Mouse (Mus musculus) cortical plate, adult 2 months (tissue): ENCODE results near the gene Ipo4. TPM values are rescaled to one million over a fixed set of nuclear protein-coding genes. Genes with fewer than 3 reads are reported as not detected.

Experiments
- H3K27ac ChIP-seq: fragments of 200-500 bp; 2 replicates; pipeline ENCODE4 v1.5.1; 2012; ENCODE audit warnings: low read length, control low read depth, inconsistent platforms; ENCODE audit not compliant: insufficient read depth
- H3K4me1 ChIP-seq: fragments of 200-500 bp; 2 replicates; pipeline ENCODE4 v1.6.1; 2011; ENCODE audit warnings: low read length; ENCODE audit not compliant: control insufficient read depth, insufficient read depth
- H3K4me3 ChIP-seq: fragments of 200-500 bp; 2 replicates; pipeline ENCODE4 v1.5.1; 2011; ENCODE audit warnings: mild to moderate bottlenecking, low read length, control low read depth; ENCODE audit not compliant: insufficient read depth
- CTCF ChIP-seq: fragments of 200-500 bp; IDR thresholded peaks from 2 replicates; pipeline ENCODE4 v1.5.1; 2011; ENCODE audit warnings: mild to moderate bottlenecking, control low read depth, low read length; ENCODE audit not compliant: insufficient read depth; ENCODE audit errors: extremely low read depth
- POLR2A ChIP-seq: fragments of 200-500 bp; IDR thresholded peaks from 2 replicates; pipeline ENCODE4 v1.6.1; 2011; ENCODE audit warnings: mild to moderate bottlenecking, low read length, control low read depth; ENCODE audit not compliant: insufficient read depth; ENCODE audit errors: extremely low read depth
- polyA plus RNA-seq: library from polyadenylated mRNA; depleted of rRNA; stranded (reverse); fragments of >200 nt; gene quantifications from 2 replicates; pipeline ENCODE4 v1.2.3, GENCODE M21; 2012

Ipo4 gene
- polyA plus RNA-seq, 1 experiment, result 152 TPM

DNA sequence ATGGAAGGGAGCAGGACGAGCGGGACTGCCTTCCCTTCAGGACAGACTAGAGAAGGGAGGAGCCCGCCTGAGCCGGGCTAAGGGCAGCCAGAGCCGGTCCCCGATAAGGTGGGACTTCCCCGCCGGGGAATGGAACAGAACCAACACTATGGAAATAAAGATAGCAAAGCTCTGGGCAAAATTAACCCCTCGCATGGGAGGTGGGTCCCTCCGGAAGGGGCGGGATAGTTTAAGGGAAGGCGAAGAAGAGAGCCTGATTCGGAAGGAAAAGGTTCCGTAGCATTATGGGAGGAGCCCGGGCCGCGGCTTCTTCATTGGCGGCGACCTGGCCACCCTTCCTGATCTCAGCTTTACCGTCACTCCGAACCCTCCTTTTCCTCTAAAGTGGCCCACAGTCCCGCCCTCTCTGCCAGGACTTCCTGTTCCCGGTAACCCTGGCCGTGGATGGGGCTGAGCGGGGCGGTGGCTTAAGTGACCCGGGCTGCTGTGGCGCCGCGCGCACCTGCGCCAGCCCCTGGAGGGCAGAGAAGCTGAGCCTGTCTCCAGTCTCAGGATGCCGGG, 44.3 kb downstream of the Ipo4 start, which contains the start of gene Rnf31:
Gene Rnf31, plus strand, starts transcription at position 378 of the 561 bp plus-strand sequence.
- TF ChIP-seq CTCF (no peak), POLR2A (peak; percentile 75)
- Histone ChIP-seq H3K4me1 (no peaks in the 10 kb centered on the region; the same call in 1 of the 2 replicates), H3K27ac (peak within 1 kb of the TSS; percentile 79), H3K4me3 (peak within 1 kb of the TSS; percentile 72)

DNA sequence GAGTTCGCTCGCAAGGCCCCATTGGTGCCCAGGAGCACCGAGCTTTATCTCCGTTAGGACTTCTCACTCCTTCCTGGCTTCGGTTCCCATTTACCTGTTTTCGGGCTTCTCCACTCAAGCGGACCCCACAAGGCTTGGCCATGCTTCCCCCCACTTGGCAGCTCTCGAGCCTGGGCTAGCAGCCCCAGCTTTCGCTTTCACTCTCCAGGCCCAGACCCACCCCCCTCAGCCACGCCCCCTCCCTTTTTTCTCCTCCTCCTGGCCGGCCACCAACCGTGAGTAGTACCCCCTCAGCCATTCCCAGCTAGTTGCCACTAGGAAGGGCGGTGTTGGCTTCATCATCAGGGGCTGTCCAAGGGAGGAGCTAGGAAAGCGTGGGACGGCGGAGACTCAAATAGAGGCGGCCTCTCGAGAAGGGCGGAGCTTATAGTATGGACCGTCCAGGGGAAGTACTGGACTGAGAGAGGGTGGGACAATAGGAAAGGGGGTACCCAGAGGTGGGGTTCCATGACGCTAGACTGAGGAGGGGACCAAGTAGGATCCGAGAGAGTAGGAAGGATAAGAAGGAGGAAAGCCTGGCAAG, 44.9 kb downstream of the Ipo4 start, which contains the start of gene Psme2:
Gene Psme2, minus strand, starts transcription at position 366 of the 583 bp plus-strand sequence.
- Histone ChIP-seq H3K4me3 (peak within 1 kb of the TSS; percentile 72), H3K27ac (peak within 1 kb of the TSS; percentile 79), H3K4me1 (no peaks in the 10 kb centered on the region; the same call in 1 of the 2 replicates)
- TF ChIP-seq POLR2A, result peak; percentile 80
- no peak for TF ChIP-seq CTCF

DNA sequence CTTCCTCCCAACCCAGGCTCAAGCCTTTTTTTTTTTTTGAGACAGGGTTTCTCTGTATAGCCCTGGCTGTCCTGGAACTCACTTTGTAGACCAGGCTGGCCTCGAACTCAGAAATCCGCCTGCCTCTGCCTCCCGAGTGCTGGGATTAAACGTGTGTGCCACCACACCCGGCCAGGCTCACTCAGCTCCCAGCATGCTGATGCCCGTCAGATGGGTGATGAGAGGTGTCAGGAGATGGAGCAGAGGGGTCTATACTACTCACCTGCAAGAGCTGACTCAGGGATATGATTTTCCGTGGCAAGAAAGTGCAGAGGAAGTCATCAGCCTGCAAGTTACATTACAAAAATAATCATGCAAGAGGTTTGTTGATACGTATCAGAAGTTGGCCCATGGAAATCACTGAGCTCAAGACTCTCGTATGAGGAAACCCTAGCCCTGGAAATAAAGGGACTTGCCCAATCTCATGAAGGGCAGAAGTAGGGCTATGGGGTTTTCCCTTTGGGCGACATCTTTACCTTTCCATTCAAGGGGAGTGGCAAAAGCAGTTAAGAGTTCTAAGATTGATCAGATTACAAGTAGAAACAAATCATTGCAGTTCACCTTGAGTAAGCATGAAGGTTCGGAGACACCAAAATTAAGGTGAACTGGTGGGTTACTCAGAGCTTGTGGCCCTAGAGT, 45.8 kb downstream of the Ipo4 start:
- Histone ChIP-seq H3K4me1 (no peaks in the 10 kb centered on the region; the same call in 1 of the 2 replicates), H3K27ac (no peak overlapping the region), H3K4me3 (peak overlapping the region; percentile 72)
- no peak for TF ChIP-seq POLR2A
- TF ChIP-seq CTCF, result no peak

DNA sequence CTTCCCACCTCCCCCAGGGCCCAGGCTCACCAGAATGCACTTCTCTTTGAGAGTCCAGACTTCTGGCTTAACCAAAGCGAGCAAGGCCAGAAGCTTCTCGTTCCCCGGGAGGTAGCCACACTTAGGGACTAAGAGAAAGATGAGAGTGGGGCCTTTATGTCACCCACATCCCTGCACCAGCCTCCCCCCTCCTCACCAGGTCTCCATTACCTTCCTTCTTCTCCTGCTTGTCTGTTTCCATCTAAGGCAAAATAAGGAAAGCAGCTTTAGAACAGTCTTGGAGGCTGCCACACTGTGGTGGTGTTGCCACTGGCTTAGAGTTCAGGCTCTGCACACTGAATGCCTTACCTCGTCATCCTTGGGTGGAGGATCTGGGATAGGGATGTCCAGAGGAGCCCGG, 46.5 kb downstream of the Ipo4 start:
- H3K27ac ChIP-seq, result no peak overlapping the region
- no peak for TF ChIP-seq CTCF
- no peak for TF ChIP-seq POLR2A
- H3K4me3 ChIP-seq, result no peak overlapping the region
- no peaks in the 10 kb centered on the region; the same call in 1 of the 2 replicates for H3K4me1 ChIP-seq

DNA sequence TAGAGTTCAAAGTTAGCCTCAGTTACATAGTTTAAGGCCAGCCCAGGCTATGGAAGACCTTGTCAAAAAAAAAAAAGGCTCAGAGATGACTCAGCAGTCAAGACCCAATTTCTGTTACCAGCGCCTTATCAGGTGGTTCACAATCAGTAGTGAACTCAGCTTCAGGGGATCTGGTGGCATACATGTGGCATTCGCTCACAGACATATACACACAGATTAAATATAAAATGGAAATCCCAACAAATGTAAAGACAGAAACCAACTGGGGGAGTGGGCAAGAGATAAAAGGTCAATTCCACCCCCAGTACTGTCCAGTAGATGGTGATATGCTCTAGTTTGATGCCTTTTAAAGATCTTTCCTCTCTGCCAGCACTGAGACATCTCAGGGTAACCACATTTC, 49.6 kb downstream of the Ipo4 start:
- no peak overlapping the region for H3K4me3 ChIP-seq
- H3K4me1 ChIP-seq, result no peaks in the 10 kb centered on the region
- TF ChIP-seq POLR2A (no peak), CTCF (no peak)
- no peak overlapping the region for H3K27ac ChIP-seq

DNA sequence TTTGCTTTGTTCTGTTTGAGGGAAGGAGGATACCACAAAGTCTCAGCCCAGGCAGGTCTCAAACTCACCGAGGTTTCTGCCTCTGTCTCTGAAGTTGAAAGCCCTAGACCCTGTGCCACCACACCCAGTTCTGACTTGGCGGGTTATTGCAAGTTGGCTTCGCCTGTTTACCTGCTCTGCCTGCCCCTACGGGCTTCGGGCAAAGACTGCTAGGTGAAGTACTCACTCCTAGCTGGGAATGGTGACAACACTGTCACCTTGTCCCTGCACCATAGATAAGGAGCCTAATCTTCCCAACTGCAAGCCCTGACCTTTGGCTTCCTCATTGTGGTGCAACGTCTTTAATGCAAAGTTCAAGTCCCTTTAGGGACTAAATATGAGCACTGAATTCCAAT, 50.2 kb downstream of the Ipo4 start:
- TF ChIP-seq CTCF (no peak), POLR2A (no peak)
- H3K4me1 ChIP-seq, result no peaks in the 10 kb centered on the region
- H3K4me3 ChIP-seq, result peak overlapping the region; percentile 95; the same call in 1 of the 2 replicates
- H3K27ac ChIP-seq, result no peak overlapping the region

DNA sequence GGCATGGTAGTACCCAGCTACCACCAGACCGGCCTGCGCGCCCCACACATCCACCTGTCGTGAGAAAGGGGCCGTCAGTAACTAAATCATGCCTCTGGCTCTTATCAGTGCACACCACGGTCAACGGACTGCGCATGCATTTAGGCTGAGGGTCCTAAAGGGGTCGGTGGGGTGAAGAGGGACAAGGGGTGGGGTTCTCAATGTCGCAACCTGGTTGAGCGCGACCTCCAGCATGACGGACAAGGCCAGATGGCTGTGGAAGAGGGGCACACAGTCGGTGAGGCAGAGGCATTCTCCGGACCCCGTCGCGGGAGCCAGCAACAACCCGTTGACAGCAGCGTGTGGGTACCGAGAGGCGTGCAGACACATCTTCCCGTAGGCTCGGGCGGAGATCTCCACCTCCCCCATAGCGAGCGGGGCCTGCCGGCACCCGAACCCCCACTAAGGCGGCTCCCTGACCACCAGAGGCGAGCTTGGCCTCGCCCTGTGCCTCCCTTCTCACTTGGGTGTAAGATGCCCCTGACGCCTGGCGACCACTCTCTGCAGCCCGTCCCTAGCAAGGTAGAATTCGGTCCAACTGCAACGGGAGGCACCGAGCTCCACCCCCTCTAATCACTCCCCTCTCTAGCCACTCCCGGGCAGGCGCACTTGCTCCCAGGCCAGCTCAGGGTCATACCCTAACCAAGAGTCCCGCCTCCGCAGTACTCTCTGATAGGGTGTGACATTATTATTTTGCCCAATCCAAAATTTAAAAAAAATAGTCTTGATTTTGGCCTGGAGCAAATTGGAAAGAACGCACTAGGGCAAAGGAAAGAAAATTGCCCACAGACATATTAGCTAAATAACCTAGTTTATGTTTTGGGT, 50.8 kb downstream of the Ipo4 start, which contains the start of gene Emc9:
Gene Emc9, minus strand, starts transcription at position 601 of the 864 bp plus-strand sequence.
- Histone ChIP-seq H3K4me1 (no peaks in the 10 kb centered on the region), H3K4me3 (peak within 1 kb of the TSS; percentile 95), H3K27ac (peak within 1 kb of the TSS; percentile 51)
- TF ChIP-seq CTCF (no peak), POLR2A (peak; percentile 63; the same call in 1 of the 2 replicates)

DNA sequence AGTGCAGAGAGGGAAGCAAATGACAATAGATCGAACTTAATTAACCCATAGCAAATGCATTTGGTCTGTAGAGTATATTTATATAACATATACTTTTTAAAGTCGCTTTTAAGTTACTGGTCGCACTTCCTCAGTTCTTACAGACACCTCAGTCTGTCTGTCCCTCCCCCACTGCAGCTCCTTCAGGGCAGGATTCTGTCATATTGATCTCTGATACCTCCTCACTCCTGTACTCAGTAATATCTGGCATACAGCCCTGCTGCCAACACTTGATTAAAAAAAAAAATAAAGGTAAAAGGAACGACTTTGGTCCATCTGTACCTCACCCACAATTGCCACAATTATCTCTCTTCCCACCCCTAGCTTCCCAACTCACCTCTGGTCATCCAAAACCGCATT, 51.5 kb downstream of the Ipo4 start:
- no peak for TF ChIP-seq POLR2A
- TF ChIP-seq CTCF, result no peak
- no peaks in the 10 kb centered on the region for H3K4me1 ChIP-seq
- no peak overlapping the region for H3K27ac ChIP-seq
- peak overlapping the region; percentile 95 for H3K4me3 ChIP-seq

DNA sequence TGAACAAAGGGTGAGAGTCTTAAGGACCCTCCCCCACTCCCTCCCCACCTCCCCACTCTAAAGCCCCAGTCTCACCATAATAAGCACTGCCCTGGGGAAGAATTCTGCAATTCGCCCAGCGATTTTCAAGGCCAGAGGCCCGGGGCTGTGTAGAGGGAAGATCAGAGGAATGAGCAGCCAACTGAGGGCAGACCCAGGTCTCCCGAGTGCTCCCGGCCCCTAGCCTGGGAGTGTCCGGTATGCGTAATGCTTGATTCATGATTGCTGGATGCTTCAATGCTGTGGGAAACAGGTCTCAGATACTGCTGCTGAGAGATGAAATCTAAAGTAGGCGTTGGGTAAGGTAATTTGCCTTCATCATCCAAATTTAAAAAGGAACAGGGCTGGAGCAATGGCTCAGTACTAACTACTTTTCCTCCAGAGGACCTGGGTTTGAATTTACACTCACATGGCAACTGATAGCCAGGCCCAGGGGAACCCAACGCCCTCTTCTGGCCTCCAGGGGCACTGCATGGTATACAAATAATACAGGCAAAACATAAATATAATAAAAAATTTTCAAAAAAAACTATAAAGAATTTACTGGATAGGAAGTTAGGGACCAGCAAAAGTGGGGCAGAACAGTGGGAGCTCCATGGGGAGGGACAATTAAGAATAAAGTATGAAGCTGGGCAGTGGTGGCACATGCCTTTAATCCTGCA, 53.6 kb downstream of the Ipo4 start:
- Histone ChIP-seq H3K27ac (no peak overlapping the region), H3K4me3 (no peak overlapping the region), H3K4me1 (peaks cover 1% of the 10 kb centered on the region; the same call in 1 of the 2 replicates)
- TF ChIP-seq POLR2A (no peak), CTCF (peak; percentile 30; the same call in 1 of the 2 replicates)
